Mouse (Mus musculus): ENCODE data around the gene Zfp423. TPM values are rescaled to one million over a fixed set of nuclear protein-coding genes. Genes with fewer than 3 reads are reported as not detected.

Zfp423 gene
- polyA plus RNA-seq, 1 experiment from 2014 or later = 23.1 TPM

DNA sequence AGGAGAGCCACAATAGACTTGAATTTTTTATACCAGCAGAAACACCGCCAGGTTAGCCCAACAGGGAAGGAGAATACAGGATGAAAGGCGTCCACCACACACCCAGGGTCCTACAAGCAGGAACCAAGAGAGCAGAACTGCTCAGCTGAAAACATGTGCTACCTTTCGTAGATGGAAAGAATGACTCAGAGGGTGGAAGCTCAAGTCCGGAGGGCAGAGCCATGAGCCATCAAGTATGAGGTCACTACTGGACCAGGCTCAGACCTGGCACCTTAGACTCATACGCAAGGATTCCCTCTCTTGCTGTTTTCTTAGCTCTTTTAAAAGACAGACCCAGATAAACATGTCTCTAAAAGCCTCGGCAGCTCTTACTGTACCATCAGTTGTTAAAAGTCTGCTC lies 168.3 kb downstream of the Zfp423 start:
- no peaks in the 10 kb centered on the region for H3K27me3 ChIP-seq (replicated peaks; ENCODE audit: control insufficient read depth, insufficient read depth, low read length)
- no peak overlapping the region for H3K4me3 ChIP-seq (ENCODE audit: low read depth, low read length)
- ATAC-seq (ENCODE audit: low read depth) (no peak), DNase-seq (ENCODE audit: low spot score) (no peak)
- no peak overlapping the region for H3K9ac ChIP-seq (ENCODE audit: low read depth, low read length)
- no peaks in the 10 kb centered on the region for H3K36me3 ChIP-seq (ENCODE audit: control insufficient read depth, insufficient read depth, low read length)
- no peaks in the 10 kb centered on the region for H3K9me3 ChIP-seq (ENCODE audit: control insufficient read depth, low read length)
- 85% methylated on average over 6 of the region's 6 CpGs for WGBS
- H3K4me2 ChIP-seq (ENCODE audit: low read depth, low read length) = no peak overlapping the region
- no peak overlapping the region for H3K27ac ChIP-seq (replicated peaks; ENCODE audit: low read depth, low read length)
- 0 out of 2 replicates have a peak, but pooled peaks cover 10% of the 10 kb centered on the region for H3K4me1 ChIP-seq (ENCODE audit: control insufficient read depth, insufficient read depth, low read length)

DNA sequence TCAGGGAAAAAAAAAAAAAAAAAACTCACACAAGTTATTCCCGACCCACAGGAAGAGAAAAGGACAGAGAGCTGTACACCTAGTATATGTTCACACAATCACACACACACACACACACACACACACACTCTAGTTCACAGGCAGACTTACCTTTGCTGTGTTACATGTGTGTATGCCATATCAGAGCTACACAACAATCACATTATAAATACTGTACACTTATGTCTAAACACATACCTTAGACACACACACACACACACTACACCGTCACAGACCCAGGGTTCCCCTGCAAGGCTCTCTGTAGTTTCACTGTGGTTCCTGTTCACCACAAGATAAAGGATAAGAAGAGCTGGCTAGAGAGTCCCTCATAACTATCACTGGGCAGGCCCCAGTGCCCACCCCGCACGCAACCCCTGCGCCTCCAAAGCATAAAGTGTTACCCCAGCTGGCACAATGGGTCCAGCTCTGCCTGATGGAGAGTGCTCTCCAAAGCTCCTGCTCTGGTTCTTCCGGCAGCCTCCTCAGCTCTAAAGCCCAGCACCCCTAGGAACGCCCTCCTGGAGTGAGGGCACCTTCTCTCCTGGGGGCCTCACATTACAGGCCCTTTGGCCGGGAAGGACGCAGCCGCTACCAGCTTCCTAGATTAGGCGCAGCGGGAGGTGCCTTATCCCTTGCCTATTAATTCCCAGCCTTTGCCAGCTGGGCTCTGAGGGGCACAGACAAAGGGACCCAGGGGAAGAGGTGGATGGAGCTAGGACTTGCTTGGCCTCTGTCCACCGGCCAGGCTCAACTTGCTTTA lies 174.6 kb downstream of the Zfp423 start:
- H3K4me3 ChIP-seq (ENCODE audit: low read depth, low read length) = no peak overlapping the region
- H3K27me3 ChIP-seq (replicated peaks; ENCODE audit: control insufficient read depth, insufficient read depth, low read length) = no peaks in the 10 kb centered on the region
- H3K9ac ChIP-seq (ENCODE audit: low read depth, low read length) = peak overlapping the region; percentile 51; the same call in 1 of the 2 replicates
- peak; percentile 60; the same call in 1 of the 2 replicates for ATAC-seq (ENCODE audit: low read depth)
- DNase-seq (ENCODE audit: low spot score) = peak; percentile 55
- peak overlapping the region; percentile 48; the same call in 1 of the 2 replicates for H3K27ac ChIP-seq (replicated peaks; ENCODE audit: low read depth, low read length)
- H3K4me1 ChIP-seq (ENCODE audit: control insufficient read depth, insufficient read depth, low read length) = peaks cover 29% of the 10 kb centered on the region
- WGBS = 55% methylated on average over 13 of the region's 13 CpGs
- peak overlapping the region; percentile 34 for H3K4me2 ChIP-seq (ENCODE audit: low read depth, low read length)
- no peaks in the 10 kb centered on the region for H3K9me3 ChIP-seq (ENCODE audit: control insufficient read depth, low read length)
- peaks cover 31% of the 10 kb centered on the region for H3K36me3 ChIP-seq (ENCODE audit: control insufficient read depth, insufficient read depth, low read length)

DNA sequence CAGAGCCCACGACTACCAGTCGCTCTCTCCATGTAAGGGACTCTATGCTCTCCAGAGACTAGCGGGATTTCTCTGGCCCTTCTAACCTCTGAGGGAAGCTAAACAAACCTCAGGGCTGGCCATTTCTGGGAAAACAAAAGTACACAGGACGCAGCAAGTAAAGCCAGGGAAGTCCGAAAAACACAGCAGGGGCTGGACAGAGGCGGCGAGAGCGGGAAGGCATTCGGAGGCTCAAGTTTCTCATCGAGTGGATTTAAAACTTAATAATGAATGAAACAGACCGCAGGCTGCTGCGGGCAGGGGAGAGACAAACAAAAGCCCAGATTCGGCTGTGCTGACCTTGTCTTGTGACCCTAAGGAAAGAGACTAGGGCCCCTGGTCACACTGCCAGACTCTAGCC lies 175.2 kb downstream of the Zfp423 start:
- peak overlapping the region; percentile 34 for H3K4me2 ChIP-seq (ENCODE audit: low read depth, low read length)

DNA sequence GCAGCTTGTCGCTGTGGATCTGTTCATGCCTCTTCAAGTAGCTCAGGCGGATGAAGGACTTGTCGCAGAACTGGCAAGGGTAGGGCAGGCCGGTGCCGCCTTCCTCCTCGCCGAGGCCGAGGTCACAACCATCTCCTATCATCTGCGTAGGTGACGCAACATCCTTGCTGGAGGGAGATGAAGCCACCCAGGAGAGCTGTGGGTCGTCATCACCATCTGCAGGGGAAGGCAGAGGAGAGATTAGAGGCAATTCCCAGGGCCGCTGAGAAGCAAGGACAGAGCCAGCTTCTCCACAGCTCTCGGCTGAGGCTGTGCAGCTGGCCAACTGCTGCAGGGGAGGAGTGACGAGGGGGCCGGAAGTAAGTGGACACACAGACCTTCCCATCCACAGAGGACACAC lies 176.2 kb downstream of the Zfp423 start:
- 76% methylated on average over 15 of the region's 15 CpGs for WGBS
- H3K27me3 ChIP-seq (replicated peaks; ENCODE audit: control insufficient read depth, insufficient read depth, low read length) = no peaks in the 10 kb centered on the region
- ATAC-seq (ENCODE audit: low read depth) (peak; percentile 30), DNase-seq (ENCODE audit: low spot score) (no peak)
- no peak overlapping the region for H3K4me2 ChIP-seq (ENCODE audit: low read depth, low read length)
- peaks cover 29% of the 10 kb centered on the region for H3K4me1 ChIP-seq (ENCODE audit: control insufficient read depth, insufficient read depth, low read length)
- H3K27ac ChIP-seq (replicated peaks; ENCODE audit: low read depth, low read length) = no peak overlapping the region
- no peak overlapping the region for H3K9ac ChIP-seq (ENCODE audit: low read depth, low read length)
- peaks cover 45% of the 10 kb centered on the region for H3K36me3 ChIP-seq (ENCODE audit: control insufficient read depth, insufficient read depth, low read length)
- H3K4me3 ChIP-seq (ENCODE audit: low read depth, low read length) = no peak overlapping the region
- no peaks in the 10 kb centered on the region for H3K9me3 ChIP-seq (ENCODE audit: control insufficient read depth, low read length)

More for the DNA sequence above, 175.2 kb downstream of the Zfp423 start:
- peak overlapping the region; percentile 48; the same call in 1 of the 2 replicates for H3K27ac ChIP-seq (replicated peaks; ENCODE audit: low read depth, low read length)
- H3K4me1 ChIP-seq (ENCODE audit: control insufficient read depth, insufficient read depth, low read length) = peaks cover 29% of the 10 kb centered on the region
- WGBS = 11% methylated on average over 13 of the region's 13 CpGs
- no peak overlapping the region for H3K4me3 ChIP-seq (ENCODE audit: low read depth, low read length)
- peaks cover 36% of the 10 kb centered on the region for H3K36me3 ChIP-seq (ENCODE audit: control insufficient read depth, insufficient read depth, low read length)
- ATAC-seq (ENCODE audit: low read depth) = no peak
- H3K9ac ChIP-seq (ENCODE audit: low read depth, low read length) = peak overlapping the region; percentile 51
- no peaks in the 10 kb centered on the region for H3K9me3 ChIP-seq (ENCODE audit: control insufficient read depth, low read length)
- H3K27me3 ChIP-seq (replicated peaks; ENCODE audit: control insufficient read depth, insufficient read depth, low read length) = no peaks in the 10 kb centered on the region
- DNase-seq (ENCODE audit: low spot score) = peak; percentile 62

DNA sequence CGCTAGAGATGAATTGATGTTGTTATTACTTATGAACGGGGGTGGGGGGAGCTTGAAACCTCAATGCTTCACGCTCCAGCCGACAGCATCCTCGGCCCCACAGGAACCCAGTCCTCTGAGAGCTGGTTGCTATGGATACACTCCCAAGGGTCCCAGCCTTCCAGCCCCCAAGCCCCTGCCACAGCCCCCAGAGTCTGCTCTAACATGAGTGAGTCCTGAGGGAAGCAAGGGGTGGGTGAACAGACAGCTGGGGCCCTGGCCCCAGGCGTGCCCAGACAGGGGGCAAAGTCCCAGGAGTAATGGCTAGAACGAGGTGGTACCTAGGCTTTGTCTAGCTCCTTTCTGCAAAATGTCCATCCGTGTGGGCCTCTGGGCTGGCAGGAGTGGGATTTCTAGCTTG lies 181.8 kb downstream of the Zfp423 start:
- H3K4me3 ChIP-seq (ENCODE audit: low read depth, low read length) = no peak overlapping the region
- H3K9me3 ChIP-seq (ENCODE audit: control insufficient read depth, low read length) = no peaks in the 10 kb centered on the region
- H3K27me3 ChIP-seq (replicated peaks; ENCODE audit: control insufficient read depth, insufficient read depth, low read length) = no peaks in the 10 kb centered on the region
- peak; percentile 19; the same call in 1 of the 2 replicates for ATAC-seq (ENCODE audit: low read depth)
- no peak overlapping the region for H3K4me2 ChIP-seq (ENCODE audit: low read depth, low read length)
- DNase-seq (ENCODE audit: low spot score) = no peak
- peaks cover 53% of the 10 kb centered on the region for H3K36me3 ChIP-seq (ENCODE audit: control insufficient read depth, insufficient read depth, low read length)
- H3K27ac ChIP-seq (replicated peaks; ENCODE audit: low read depth, low read length) = no peak overlapping the region
- WGBS = 55% methylated on average over 8 of the region's 8 CpGs
- H3K9ac ChIP-seq (ENCODE audit: low read depth, low read length) = no peak overlapping the region
- no peaks in the 10 kb centered on the region for H3K4me1 ChIP-seq (ENCODE audit: control insufficient read depth, insufficient read depth, low read length)

DNA sequence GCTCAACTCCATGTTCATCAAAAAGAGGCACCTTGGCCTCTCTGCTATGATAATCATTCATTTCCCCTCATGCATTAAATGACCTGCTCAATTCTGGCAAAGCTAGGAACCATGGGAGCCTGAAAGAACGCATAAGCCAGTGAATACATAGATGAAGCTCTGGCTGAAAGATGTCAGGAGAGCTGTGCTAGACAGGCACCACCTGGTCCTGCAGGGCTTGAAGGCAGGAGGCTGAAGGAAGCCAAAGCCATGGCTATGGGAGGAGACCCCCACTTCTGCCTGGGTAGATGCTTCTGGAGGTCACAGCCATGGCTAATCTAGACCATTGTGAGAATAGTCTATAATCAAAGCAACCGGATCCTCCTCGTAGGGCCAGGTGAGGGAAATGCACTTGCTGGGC lies 183.5 kb downstream of the Zfp423 start:
- H3K27ac ChIP-seq (replicated peaks; ENCODE audit: low read depth, low read length) = no peak overlapping the region
- no peak overlapping the region for H3K4me2 ChIP-seq (ENCODE audit: low read depth, low read length)
- no peak for DNase-seq (ENCODE audit: low spot score)
- H3K9me3 ChIP-seq (ENCODE audit: control insufficient read depth, low read length) = no peaks in the 10 kb centered on the region
- no peak overlapping the region for H3K9ac ChIP-seq (ENCODE audit: low read depth, low read length)
- no peak overlapping the region for H3K4me3 ChIP-seq (ENCODE audit: low read depth, low read length)
- 87% methylated on average over 3 of the region's 3 CpGs for WGBS
- no peaks in the 10 kb centered on the region for H3K4me1 ChIP-seq (ENCODE audit: control insufficient read depth, insufficient read depth, low read length)
- H3K27me3 ChIP-seq (replicated peaks; ENCODE audit: control insufficient read depth, insufficient read depth, low read length) = no peaks in the 10 kb centered on the region
- ATAC-seq (ENCODE audit: low read depth) = no peak
- peaks cover 43% of the 10 kb centered on the region for H3K36me3 ChIP-seq (ENCODE audit: control insufficient read depth, insufficient read depth, low read length)

DNA sequence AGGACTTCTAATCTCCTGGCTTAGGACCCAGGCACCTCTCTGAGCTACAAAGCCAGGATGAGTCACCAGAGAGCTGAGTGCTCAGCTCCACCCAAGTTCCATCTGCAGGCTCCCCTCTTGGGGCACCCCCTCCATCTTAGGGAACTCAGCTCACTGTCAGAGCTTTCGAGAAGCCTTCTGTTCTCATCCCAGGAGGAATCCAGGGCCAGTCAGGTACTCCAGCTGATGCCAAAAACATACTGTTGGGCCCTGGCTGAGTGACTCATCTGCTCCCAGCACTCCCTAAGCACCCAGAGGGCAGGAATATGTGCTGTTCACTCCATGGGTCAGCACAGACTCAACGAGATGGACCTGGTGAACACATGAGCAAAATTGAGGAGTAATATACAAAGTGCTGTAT lies 184.4 kb downstream of the Zfp423 start:
- H3K4me1 ChIP-seq (ENCODE audit: control insufficient read depth, insufficient read depth, low read length) = no peaks in the 10 kb centered on the region
- DNase-seq (ENCODE audit: low spot score) = no peak
- no peak for ATAC-seq (ENCODE audit: low read depth)
- peaks cover 34% of the 10 kb centered on the region for H3K36me3 ChIP-seq (ENCODE audit: control insufficient read depth, insufficient read depth, low read length)
- 69% methylated on average over 2 of the region's 2 CpGs for WGBS
- H3K9me3 ChIP-seq (ENCODE audit: control insufficient read depth, low read length) = no peaks in the 10 kb centered on the region
- no peaks in the 10 kb centered on the region for H3K27me3 ChIP-seq (replicated peaks; ENCODE audit: control insufficient read depth, insufficient read depth, low read length)
- no peak overlapping the region for H3K27ac ChIP-seq (replicated peaks; ENCODE audit: low read depth, low read length)
- H3K4me3 ChIP-seq (ENCODE audit: low read depth, low read length) = no peak overlapping the region
- H3K4me2 ChIP-seq (ENCODE audit: low read depth, low read length) = no peak overlapping the region
- no peak overlapping the region for H3K9ac ChIP-seq (ENCODE audit: low read depth, low read length)

DNA sequence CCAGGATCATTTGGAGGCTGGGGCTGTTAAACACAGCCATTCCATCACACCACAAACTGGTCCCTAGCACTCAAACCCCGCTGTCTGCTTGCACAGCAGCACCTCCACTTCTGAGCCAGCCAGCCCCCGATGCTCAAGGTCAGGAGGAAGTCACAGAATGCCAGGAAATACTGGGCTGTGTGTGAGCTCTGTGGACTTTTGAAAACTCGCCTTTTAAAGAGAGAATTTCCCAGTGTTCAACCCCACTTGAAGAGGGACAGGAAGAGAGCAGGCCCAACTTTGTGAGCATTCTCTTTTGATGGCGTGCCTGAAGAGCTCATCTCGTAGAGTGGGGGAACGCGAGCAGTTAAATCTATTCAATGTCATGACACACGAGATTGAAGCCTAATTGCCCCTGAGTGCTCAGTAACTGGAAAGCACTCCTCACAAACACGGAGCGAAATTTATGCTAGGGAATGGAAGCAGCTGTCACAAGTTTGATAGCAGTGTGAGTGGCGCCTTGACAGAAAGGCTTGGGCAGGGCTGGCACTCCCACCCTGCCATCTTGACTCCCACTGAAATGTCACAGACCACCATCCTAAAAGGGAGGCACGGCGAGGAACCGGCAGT lies 186.4 kb downstream of the Zfp423 start:
- H3K27ac ChIP-seq (replicated peaks; ENCODE audit: low read depth, low read length) = no peak overlapping the region
- no peaks in the 10 kb centered on the region for H3K4me1 ChIP-seq (ENCODE audit: control insufficient read depth, insufficient read depth, low read length)
- H3K4me2 ChIP-seq (ENCODE audit: low read depth, low read length) = no peak overlapping the region
- no peak for DNase-seq (ENCODE audit: low spot score)
- H3K9ac ChIP-seq (ENCODE audit: low read depth, low read length) = no peak overlapping the region
- ATAC-seq (ENCODE audit: low read depth) = no peak
- H3K36me3 ChIP-seq (ENCODE audit: control insufficient read depth, insufficient read depth, low read length) = peaks cover 20% of the 10 kb centered on the region; the same call in 1 of the 2 replicates
- no peaks in the 10 kb centered on the region for H3K9me3 ChIP-seq (ENCODE audit: control insufficient read depth, low read length)
- WGBS = 77% methylated on average over 14 of the region's 14 CpGs
- no peak overlapping the region for H3K4me3 ChIP-seq (ENCODE audit: low read depth, low read length)
- H3K27me3 ChIP-seq (replicated peaks; ENCODE audit: control insufficient read depth, insufficient read depth, low read length) = no peaks in the 10 kb centered on the region
